Mouse (Mus musculus) right cerebral cortex, postnatal 14 days (tissue): ENCODE results near the gene Tead1.

ENCODE experiments used
- DNase-seq: peaks from one replicate; pipeline ENCODE4 v3.0.0; 2022

Tead1 gene

GRCm38 (mm10) chr7:112781987-112782386 is 102.9 kb downstream of the Tead1 start:
- DNase-seq: no peak

GRCm38 (mm10) chr7:112784278-112784677 is 105.2 kb downstream of the Tead1 start:
- no peak for DNase-seq

GRCm38 (mm10) chr7:112785271-112785670 is 106.2 kb downstream of the Tead1 start:
- DNase-seq: no peak

GRCm38 (mm10) chr7:112786556-112787225 is 107.6 kb downstream of the Tead1 start:
- DNase-seq: no peak

- no peak for DNase-seq
These were observed 108.2 kb downstream of the Tead1 start for GRCm38 (mm10) chr7:112787281-112787680.

- DNase-seq: no peak
These were observed 109.2 kb downstream of the Tead1 start for GRCm38 (mm10) chr7:112788321-112788751.

- no peak for DNase-seq
These were observed 110.6 kb downstream of the Tead1 start for GRCm38 (mm10) chr7:112789693-112790092.

- DNase-seq: no peak
These were observed 111.2 kb downstream of the Tead1 start for GRCm38 (mm10) chr7:112790334-112790733.

GRCm38 (mm10) chr7:112792679-112793078 is 113.6 kb downstream of the Tead1 start:
- DNase-seq: no peak

- no peak for DNase-seq
These were observed 114.8 kb downstream of the Tead1 start for GRCm38 (mm10) chr7:112793903-112794302.

- no peak for DNase-seq
These were observed 115.4 kb downstream of the Tead1 start for GRCm38 (mm10) chr7:112794481-112794880.

- no peak for DNase-seq
These were observed 118.6 kb downstream of the Tead1 start for GRCm38 (mm10) chr7:112797526-112798321.

GRCm38 (mm10) chr7:112801706-112802105 is 122.6 kb downstream of the Tead1 start:
- DNase-seq: no peak

GRCm38 (mm10) chr7:112806718-112807400 is 127.7 kb downstream of the Tead1 start:
- DNase-seq: no peak

- no peak for DNase-seq
These were observed 128.3 kb downstream of the Tead1 start for GRCm38 (mm10) chr7:112807401-112807751.

GRCm38 (mm10) chr7:112810752-112811151 is 131.6 kb downstream of the Tead1 start:
- no peak for DNase-seq

GRCm38 (mm10) chr7:112812037-112812775 is 133.1 kb downstream of the Tead1 start:
- DNase-seq: no peak

GRCm38 (mm10) chr7:112813163-112813562 is 134.0 kb downstream of the Tead1 start:
- no peak for DNase-seq

GRCm38 (mm10) chr7:112813731-112814306 is 134.7 kb downstream of the Tead1 start:
- no peak for DNase-seq

GRCm38 (mm10) chr7:112816016-112816415 is 136.9 kb downstream of the Tead1 start:
- no peak for DNase-seq

- no peak for DNase-seq
These were observed 140.7 kb downstream of the Tead1 start for GRCm38 (mm10) chr7:112819833-112820232.

- no peak for DNase-seq
These were observed 143.8 kb downstream of the Tead1 start for GRCm38 (mm10) chr7:112822879-112823278.

- no peak for DNase-seq
These were observed 144.5 kb downstream of the Tead1 start for GRCm38 (mm10) chr7:112823621-112824020.
